Mouse (Mus musculus): ENCODE measurements around the gene C130074G19Rik. TPM values are rescaled to one million over a fixed set of nuclear protein-coding genes. Genes with fewer than 3 reads are reported as not detected.

Gene C130074G19Rik
- total and polyA plus RNA-seq, 3 experiments: not detected

DNA sequence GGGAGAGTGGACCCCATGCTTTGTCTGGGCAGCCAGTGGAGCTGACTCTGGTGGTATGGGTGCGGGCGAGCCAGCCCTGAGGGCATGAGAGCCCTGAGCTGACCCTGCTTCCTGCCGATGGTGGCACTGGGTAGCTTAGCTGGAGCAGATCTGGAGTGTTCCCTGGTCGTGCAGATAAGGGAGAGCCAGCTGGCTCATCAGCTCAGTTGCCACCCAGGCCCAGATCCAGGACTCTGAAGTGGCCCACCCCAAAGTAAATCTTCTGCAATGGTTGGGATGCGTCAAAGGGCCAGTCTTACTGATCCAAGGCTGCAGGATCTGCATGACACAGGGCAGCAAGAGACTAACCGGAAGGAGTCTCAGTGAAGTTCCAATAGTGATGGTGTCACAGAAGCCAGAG lies 6.4 kb upstream of the C130074G19Rik start:
- no peak for DNase-seq (ENCODE audit: low read depth, low spot score)
- TF ChIP-seq NRF1 (IDR thresholded peaks at IDR 0.05; ENCODE audit: insufficient read depth, low read depth, low read length, poor library complexity, severe bottlenecking) (no peak), POLR2AphosphoS5 (IDR thresholded peaks at IDR 0.05; ENCODE audit: borderline replicate concordance, low read depth, low read length) (no peak), MXI1 (IDR thresholded peaks at IDR 0.05; ENCODE audit: low read depth, low read length) (no peak), CHD1 (IDR thresholded peaks at IDR 0.05; ENCODE audit: low read depth, low read length) (no peak), MYB (IDR thresholded peaks at IDR 0.05; ENCODE audit: low read depth, low read length) (no peak), MAX (IDR thresholded peaks at IDR 0.05; ENCODE audit: low read length) (no peak), TCF12 (IDR thresholded peaks at IDR 0.05; ENCODE audit: low read depth, low read length) (no peak), MAFK (IDR thresholded peaks at IDR 0.05; ENCODE audit: borderline replicate concordance, low read depth, low read length) (no peak), MEF2A (IDR thresholded peaks at IDR 0.05; ENCODE audit: extremely low read depth, insufficient replicate concordance, low read depth, low read length, poor library complexity, severe bottlenecking) (no peak), ZMIZ1 (IDR thresholded peaks at IDR 0.05; ENCODE audit: low read depth, low read length) (no peak), USF2 (IDR thresholded peaks at IDR 0.05; ENCODE audit: borderline replicate concordance in 1 of 2, insufficient read depth in 1 of 2, low read depth in 1 of 2, low read length in 2 of 2) (no peak), RCOR1 (IDR thresholded peaks at IDR 0.05; ENCODE audit: low read depth, low read length) (no peak), ETS1 (IDR thresholded peaks at IDR 0.05; ENCODE audit: low read depth, low read length) (no peak), EP300 (IDR thresholded peaks at IDR 0.05; ENCODE audit: low read depth in 1 of 2, low read length in 2 of 2) (no peak), SMC3 (IDR thresholded peaks at IDR 0.05; ENCODE audit: low read depth, low read length) (no peak), TBP (IDR thresholded peaks at IDR 0.05; ENCODE audit: low read depth, low read length) (no peak)

DNA sequence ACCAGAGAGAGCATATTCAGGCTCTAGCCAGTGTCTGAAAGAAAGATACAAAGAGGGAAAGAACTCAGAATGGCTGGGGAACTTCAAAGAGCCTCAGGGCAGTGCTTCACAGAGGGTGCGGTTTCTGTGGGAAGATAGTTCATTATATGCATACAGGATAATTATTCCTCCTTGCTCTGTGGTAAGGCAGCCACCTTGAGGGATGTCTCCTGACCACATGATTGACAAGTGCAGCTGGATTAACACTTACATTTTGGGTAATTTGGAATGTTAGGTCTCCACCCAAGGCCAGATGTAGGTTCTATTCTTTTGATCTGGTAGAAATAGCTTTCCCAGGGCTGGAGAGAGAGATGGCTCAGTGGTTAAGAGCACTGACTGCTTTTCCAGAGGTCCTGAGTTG lies 3.1 kb upstream of the C130074G19Rik start:
- no peak for DNase-seq (ENCODE audit: low read depth, low spot score)
- H3K79me2 ChIP-seq (ENCODE audit: control insufficient read depth, insufficient read depth, low read length, poor library complexity): no peaks in the 10 kb centered on the region
- H3K4me3 ChIP-seq (ENCODE audit: control insufficient read depth in 1 of 2, insufficient read depth in 1 of 2, low read depth in 2 of 2, low read length in 2 of 2): no peak overlapping the region
- H3K4me1 ChIP-seq (ENCODE audit: control insufficient read depth in 1 of 2, insufficient read depth in 2 of 2, low read length in 2 of 2): no peaks in the 10 kb centered on the region
- no peak overlapping the region for H3K9ac ChIP-seq (ENCODE audit: control insufficient read depth, low read depth, low read length, poor library complexity, severe bottlenecking)
- TF ChIP-seq KAT2A (conservative IDR thresholded peaks at IDR 0.05; ENCODE audit: low read depth, low read length): no peak
- TF ChIP-seq MXI1 (IDR thresholded peaks at IDR 0.05; ENCODE audit: low read depth, low read length): no peak
- TF ChIP-seq ZMIZ1 (IDR thresholded peaks at IDR 0.05; ENCODE audit: low read depth, low read length): no peak
- TF ChIP-seq HCFC1 (IDR thresholded peaks at IDR 0.05; ENCODE audit: low read depth, low read length): no peak
- TF ChIP-seq EP300 (IDR thresholded peaks at IDR 0.05; ENCODE audit: low read depth in 1 of 2, low read length in 2 of 2): no peak
- no peak for TF ChIP-seq RCOR1 (IDR thresholded peaks at IDR 0.05; ENCODE audit: low read depth, low read length)
- TF ChIP-seq MYB (IDR thresholded peaks at IDR 0.05; ENCODE audit: low read depth, low read length): no peak
- TF ChIP-seq UBTF (IDR thresholded peaks at IDR 0.05; ENCODE audit: borderline replicate concordance, insufficient read depth, low read depth, low read length): no peak
- TF ChIP-seq ETS1 (IDR thresholded peaks at IDR 0.05; ENCODE audit: low read depth, low read length): no peak
- TF ChIP-seq CTCF (IDR thresholded peaks at IDR 0.05 in 2 of 3, conservative IDR thresholded peaks at IDR 0.05 in 1 of 3; ENCODE audit: control insufficient read depth in 1 of 3, insufficient read depth in 1 of 3, low read depth in 2 of 3, low read length in 3 of 3, poor library complexity in 1 of 3, severe bottlenecking in 1 of 3): no peak
- TF ChIP-seq E2F4 (IDR thresholded peaks at IDR 0.05; ENCODE audit: borderline replicate concordance, low read depth, low read length): no peak
- TF ChIP-seq CHD1 (IDR thresholded peaks at IDR 0.05; ENCODE audit: low read depth, low read length): no peak
- no peak for TF ChIP-seq TAL1 (IDR thresholded peaks at IDR 0.05; ENCODE audit: low read length)
- no peak for TF ChIP-seq POLR2AphosphoS2 (IDR thresholded peaks at IDR 0.05; ENCODE audit: low read length)
- H3K27me3 ChIP-seq (ENCODE audit: control insufficient read depth in 1 of 2, insufficient read depth in 2 of 2, low read length in 2 of 2): no peaks in the 10 kb centered on the region
- H3K36me3 ChIP-seq (ENCODE audit: control insufficient read depth in 1 of 2, insufficient read depth in 2 of 2, low read length in 2 of 2): no peaks in the 10 kb centered on the region
- no peak overlapping the region for H3K27ac ChIP-seq (ENCODE audit: control insufficient read depth, low read depth, low read length)
- H3K9me3 ChIP-seq (replicated peaks; ENCODE audit: insufficient read depth, low read length): no peaks in the 10 kb centered on the region

More for the DNA sequence above, 6.4 kb upstream of the C130074G19Rik start:
- H3K79me2 ChIP-seq (ENCODE audit: control insufficient read depth, insufficient read depth, low read length, poor library complexity): no peaks in the 10 kb centered on the region
- H3K4me1 ChIP-seq (ENCODE audit: control insufficient read depth in 1 of 2, insufficient read depth in 2 of 2, low read length in 2 of 2): no peaks in the 10 kb centered on the region
- H3K4me3 ChIP-seq (ENCODE audit: control insufficient read depth in 1 of 2, insufficient read depth in 1 of 2, low read depth in 2 of 2, low read length in 2 of 2): no peak overlapping the region
- no peaks in the 10 kb centered on the region for H3K9me3 ChIP-seq (replicated peaks; ENCODE audit: insufficient read depth, low read length)
- no peaks in the 10 kb centered on the region for H3K27me3 ChIP-seq (ENCODE audit: control insufficient read depth in 1 of 2, insufficient read depth in 2 of 2, low read length in 2 of 2)
- no peak overlapping the region for H3K9ac ChIP-seq (ENCODE audit: control insufficient read depth, low read depth, low read length, poor library complexity, severe bottlenecking)
- no peak overlapping the region for H3K27ac ChIP-seq (ENCODE audit: control insufficient read depth, low read depth, low read length)
- no peaks in the 10 kb centered on the region for H3K36me3 ChIP-seq (ENCODE audit: control insufficient read depth in 1 of 2, insufficient read depth in 2 of 2, low read length in 2 of 2)

Data from MEL (cell line).